Mouse (Mus musculus): ENCODE results near the gene Zfhx3.

The Zfhx3 gene

GRCm38 (mm10) chr8:108848484-108848883 is 906.0 kb downstream of the Zfhx3 start:
- in situ Hi-C loops (cut with MseI, MboI): no loop called here

- in situ Hi-C loops (cut with MseI, MboI): no loop called here
Observed at GRCm38 (mm10) chr8:108853028-108853427, 910.6 kb downstream of the Zfhx3 start.

- in situ Hi-C loops (cut with MseI, MboI): no loop called here
Observed at GRCm38 (mm10) chr8:108854444-108855102, 912.1 kb downstream of the Zfhx3 start.

GRCm38 (mm10) chr8:108859001-108859400 is 916.6 kb downstream of the Zfhx3 start:
- in situ Hi-C loops (cut with MseI, MboI): no loop called here

- in situ Hi-C loops (cut with MseI, MboI): no loop called here
Observed at GRCm38 (mm10) chr8:108859983-108860382, 917.5 kb downstream of the Zfhx3 start.

DNA sequence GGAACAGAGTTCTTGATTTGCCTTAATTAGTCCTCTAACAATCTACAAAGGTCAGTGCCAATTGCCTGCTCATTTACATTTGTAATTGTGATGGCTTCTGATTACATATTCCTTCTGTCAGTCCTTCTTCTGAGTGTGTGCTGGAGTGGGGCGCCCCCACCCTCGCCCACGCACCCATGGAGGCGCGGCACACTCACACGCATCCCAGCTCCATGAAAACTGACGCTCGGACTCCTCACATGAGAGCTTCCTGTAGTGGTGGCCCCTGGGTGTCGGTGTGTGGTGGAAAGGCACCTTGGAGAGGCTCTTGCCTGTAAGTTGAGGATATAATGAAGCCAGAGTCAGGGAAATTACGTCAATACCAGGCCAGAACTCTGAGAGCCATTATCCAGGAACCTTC is 921.0 kb downstream of the Zfhx3 start:
- in situ Hi-C loops (cut with MseI, MboI): no loop called here

GRCm38 (mm10) chr8:108866430-108866829 is 924.0 kb downstream of the Zfhx3 start:
- in situ Hi-C loops (cut with MseI, MboI): no loop called here

DNA sequence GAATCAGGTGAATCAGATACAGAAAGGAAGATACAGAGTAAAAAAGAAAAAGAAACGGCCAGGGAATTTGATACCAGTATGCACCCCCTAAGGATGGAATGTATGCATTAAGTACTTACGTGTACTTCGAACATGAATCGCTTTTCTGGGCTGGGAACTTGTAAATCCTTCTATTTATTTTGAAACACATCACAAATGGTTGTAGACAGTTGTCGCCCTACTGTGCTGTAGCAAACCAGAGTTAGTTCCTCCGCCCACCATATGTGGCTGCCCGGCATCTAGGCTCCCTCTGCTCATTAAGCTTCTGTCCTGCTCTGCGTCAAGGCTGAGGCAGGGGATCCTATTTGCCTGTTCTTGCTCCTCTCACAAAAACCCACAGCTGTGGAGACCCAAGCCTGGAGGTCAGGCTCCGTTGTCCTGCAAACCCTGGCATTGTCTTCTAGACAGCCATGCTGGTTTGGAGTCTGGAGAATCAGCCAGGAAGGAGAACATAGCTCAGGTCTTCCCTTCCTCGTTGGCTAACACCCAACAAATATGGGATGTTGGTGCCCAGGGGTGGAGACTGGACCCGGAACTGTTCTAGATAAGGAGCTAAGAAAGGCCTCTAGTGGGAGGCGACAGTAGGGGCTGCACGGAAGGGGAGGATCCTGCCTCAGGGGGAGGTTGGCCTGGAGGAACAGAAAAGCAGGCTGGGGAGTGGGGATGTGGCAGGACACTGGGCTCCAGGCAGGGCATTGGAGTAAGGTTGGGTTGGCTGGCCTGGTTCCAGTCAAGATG is 925.2 kb downstream of the Zfhx3 start:
- in situ Hi-C loops (cut with MseI, MboI): no loop called here

- in situ Hi-C loops (cut with MseI, MboI): no loop called here
Observed at GRCm38 (mm10) chr8:108868259-108869090, 926.0 kb downstream of the Zfhx3 start.

- in situ Hi-C loops (cut with MseI, MboI): no loop called here
Observed at GRCm38 (mm10) chr8:108869420-108869819, 927.0 kb downstream of the Zfhx3 start.

GRCm38 (mm10) chr8:108869935-108870334 is 927.5 kb downstream of the Zfhx3 start:
- in situ Hi-C loops (cut with MseI, MboI): no loop called here

DNA sequence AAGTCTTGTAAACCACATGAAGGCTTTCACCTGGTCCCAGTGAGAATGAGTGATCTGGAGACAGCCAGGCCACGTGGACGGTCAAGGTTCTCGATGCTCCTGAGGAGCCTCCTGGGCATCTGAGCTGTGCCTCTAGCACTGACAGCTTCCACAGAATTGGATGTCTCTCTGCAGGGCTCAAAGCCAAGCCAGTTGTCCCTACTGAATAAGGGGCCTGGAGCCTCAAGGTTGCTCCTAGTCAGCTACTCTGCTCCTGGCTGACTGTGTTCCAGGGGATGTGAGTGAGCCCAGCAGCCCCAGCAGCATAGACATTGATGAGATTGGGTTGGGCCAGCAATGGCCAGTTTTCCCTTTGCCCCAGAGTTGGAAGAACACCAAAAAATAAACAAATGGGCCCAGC is 927.9 kb downstream of the Zfhx3 start:
- in situ Hi-C loops (cut with MseI, MboI): no loop called here

- in situ Hi-C loops (cut with MseI, MboI): no loop called here
Observed at GRCm38 (mm10) chr8:108875722-108876121, 933.3 kb downstream of the Zfhx3 start.

GRCm38 (mm10) chr8:108880101-108880500 is 937.7 kb downstream of the Zfhx3 start:
- in situ Hi-C loops (cut with MseI, MboI): no loop called here

- in situ Hi-C loops (cut with MseI, MboI): no loop called here
Observed at GRCm38 (mm10) chr8:108881336-108881735, 938.9 kb downstream of the Zfhx3 start.

- in situ Hi-C loops (cut with MseI, MboI): no loop called here
Observed at GRCm38 (mm10) chr8:108882073-108882472, 939.6 kb downstream of the Zfhx3 start.

- in situ Hi-C loops (cut with MseI, MboI): no loop called here
Observed at GRCm38 (mm10) chr8:108883381-108883780, 940.9 kb downstream of the Zfhx3 start.

DNA sequence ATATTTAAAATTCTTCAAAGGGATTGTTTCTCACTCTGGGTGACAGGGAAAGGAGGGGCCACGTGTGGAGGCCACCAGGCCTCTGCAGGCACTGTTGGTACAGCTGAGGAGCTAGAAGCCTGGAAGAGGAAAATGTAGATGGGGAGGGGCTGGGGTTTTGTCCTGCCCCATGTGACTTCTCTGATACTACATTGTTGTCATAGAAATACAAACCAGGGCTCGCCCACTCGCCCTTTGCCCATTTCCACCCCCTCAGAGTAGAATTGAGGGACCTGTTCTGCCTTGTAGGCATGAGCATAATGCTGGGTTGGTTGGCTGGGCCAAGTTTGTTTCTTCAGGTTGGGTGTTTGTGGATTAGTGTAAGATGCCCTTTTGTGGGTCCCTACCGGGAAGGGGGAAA is 942.5 kb downstream of the Zfhx3 start:
- in situ Hi-C loops (cut with MseI, MboI): no loop called here

GRCm38 (mm10) chr8:108885450-108885849 is 943.0 kb downstream of the Zfhx3 start:
- in situ Hi-C loops (cut with MseI, MboI): no loop called here

DNA sequence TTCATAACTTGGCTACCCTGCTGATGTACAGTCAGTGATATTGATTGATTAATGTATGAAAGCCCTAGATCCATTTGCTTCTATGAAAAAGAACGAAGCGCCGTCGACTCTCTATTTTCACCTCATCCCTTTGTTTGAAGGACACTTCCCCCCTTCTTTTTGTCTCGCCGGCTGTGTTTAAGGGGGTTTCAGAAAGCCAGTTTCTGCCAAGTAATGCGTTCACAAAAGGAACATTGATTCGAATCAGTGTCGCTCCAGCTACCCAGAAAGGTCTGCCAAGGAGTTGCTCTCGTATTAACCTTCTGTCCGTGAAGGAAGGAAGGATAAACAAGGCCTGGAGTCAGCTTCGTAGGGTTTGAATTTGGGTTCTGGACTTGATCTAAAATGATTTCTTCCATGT is 943.4 kb downstream of the Zfhx3 start:
- in situ Hi-C loops (cut with MseI, MboI): no loop called here

- in situ Hi-C loops (cut with MseI, MboI): no loop called here
Observed at GRCm38 (mm10) chr8:108886599-108887255, 944.3 kb downstream of the Zfhx3 start.

DNA sequence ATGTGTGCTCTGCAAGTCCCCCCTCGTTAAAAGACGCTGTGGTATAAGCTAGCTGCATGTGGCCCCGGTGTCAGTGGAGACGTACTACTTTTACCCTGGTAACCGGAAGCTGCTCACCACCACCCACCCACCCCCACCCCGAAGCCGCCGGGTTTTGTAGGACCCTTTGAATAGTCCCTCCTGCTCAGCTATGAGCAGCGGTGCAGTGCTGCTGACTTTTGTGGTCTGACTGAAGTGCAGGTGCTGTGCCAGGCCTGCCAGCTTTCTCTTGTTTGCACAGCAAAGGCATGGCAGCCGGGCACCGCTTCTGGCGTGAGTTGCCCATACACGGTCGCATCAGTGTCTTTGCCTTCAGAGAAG is 944.8 kb downstream of the Zfhx3 start:
- in situ Hi-C loops (cut with MseI, MboI): no loop called here

All from mouse trophoblast stem cell (cell line).